Mouse (Mus musculus) liver, postnatal 0 days (tissue): ENCODE data around the gene Pigo.

ENCODE experiments used
- CTCF ChIP-seq: sonication (generic); IDR thresholded peaks from 2 replicates; pipeline ENCODE4 v1.5.1; 2016; ENCODE audit warnings: antibody characterized with exemption, low read depth
- EP300 ChIP-seq: IDR thresholded peaks from 2 replicates; pipeline ENCODE4 v1.6.1; 2016; ENCODE audit warnings: antibody characterized with exemption, low read depth, mild to moderate bottlenecking

- no peak for TF ChIP-seq CTCF
- TF ChIP-seq EP300, result no peak
Observed at GRCm38 (mm10) chr4:42998022-42998421, 27.6 kb downstream of the Pigo start.
